Mouse (Mus musculus): ENCODE results near the gene 4930595D18Rik. TPM values are rescaled to one million over a fixed set of nuclear protein-coding genes. Genes with fewer than 3 reads are reported as not detected.

Gene 4930595D18Rik
- 0.32 TPM in 1 of 2 replicates, not detected in the other for total RNA-seq (2017)

DNA sequence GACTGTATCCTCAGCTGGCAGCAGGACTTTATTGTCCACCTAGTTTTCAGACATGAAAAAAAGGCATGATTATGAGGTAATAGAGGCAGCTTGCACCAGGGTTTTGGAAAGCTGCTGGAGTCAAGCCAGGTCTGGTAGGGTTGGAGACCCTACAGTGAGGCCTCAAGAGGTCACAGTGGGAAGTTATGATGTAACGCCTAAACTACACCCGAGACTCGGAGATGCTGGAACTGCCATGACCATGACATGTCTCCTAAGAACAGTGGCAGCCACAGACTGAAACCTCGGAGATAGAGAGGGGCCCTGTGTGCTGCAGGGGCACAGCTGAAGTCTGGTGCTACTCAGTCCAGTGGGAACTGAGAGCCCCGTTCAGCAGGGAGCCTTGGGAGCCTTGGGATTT, at the start of gene 4930595D18Rik:
Gene 4930595D18Rik, minus strand, starts transcription at position 16 of the 400 bp plus-strand sequence.
- no peak for ATAC-seq (replicated peaks; ENCODE audit: low read depth, poor library complexity, severe bottlenecking)

DNA sequence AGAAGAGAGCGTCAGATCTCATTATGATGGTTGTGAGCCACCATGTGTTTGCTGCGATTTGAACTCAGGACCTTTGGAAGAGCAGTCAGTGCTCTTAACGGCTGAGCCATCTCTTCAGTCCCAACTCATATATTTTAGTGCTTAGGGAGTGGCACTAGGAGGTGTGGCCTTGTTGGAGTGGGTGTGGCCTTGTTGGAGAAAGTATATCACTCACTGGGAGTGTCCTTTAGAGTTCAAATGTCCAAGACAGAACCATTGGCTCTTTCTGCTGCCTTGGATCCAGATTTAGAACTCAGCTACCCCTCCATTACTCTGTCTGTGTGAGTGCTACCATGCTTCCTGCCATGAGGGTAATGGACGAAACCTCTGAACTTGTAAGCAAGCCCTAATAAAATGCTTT, 49.5 kb upstream of the 4930595D18Rik start:
- ATAC-seq (replicated peaks; ENCODE audit: low read depth, poor library complexity, severe bottlenecking), result no peak

DNA sequence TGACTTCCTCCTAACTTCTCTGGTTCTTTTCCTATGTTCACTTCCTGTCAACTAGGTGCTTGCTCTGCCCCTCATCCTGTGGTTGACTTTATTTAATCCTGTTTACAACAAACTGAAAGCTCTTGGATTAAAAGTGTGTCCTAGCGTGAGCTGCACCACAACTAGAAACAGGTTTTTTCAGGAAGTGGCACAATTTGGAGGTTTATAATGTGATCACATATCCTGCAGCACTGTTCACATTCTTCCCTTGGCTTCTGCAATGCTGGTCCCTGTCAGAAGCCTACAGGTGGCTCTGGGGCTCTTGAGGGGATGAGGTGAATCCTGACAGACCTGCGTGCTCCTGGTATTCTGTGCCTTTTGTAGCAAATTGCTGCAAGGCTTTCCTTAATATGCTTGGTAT, 46.5 kb upstream of the 4930595D18Rik start:
- 0 out of 2 replicates have a peak, but pooled peaks have one; percentile 36 for ATAC-seq (replicated peaks; ENCODE audit: low read depth, poor library complexity, severe bottlenecking)

DNA sequence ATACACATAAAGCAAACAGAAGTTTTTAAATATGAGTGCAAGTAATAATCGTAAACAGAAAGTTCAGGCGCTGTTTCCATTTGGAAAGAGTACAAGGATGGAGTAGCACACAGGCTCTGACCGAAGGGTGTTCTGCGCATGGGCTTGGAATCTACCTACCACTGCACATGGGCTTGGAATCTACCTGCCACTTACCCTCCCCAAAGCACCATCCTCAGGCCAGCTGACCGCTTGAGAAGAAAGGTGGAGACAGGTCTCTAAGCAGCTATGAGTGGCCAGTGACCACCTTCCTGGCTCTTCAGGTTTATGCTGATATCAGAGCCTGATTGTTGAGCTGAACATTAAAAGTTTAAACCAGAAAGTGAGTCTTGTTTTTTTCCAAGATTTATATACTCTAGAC, 44.2 kb upstream of the 4930595D18Rik start:
- no peak for ATAC-seq (replicated peaks; ENCODE audit: low read depth, poor library complexity, severe bottlenecking)

DNA sequence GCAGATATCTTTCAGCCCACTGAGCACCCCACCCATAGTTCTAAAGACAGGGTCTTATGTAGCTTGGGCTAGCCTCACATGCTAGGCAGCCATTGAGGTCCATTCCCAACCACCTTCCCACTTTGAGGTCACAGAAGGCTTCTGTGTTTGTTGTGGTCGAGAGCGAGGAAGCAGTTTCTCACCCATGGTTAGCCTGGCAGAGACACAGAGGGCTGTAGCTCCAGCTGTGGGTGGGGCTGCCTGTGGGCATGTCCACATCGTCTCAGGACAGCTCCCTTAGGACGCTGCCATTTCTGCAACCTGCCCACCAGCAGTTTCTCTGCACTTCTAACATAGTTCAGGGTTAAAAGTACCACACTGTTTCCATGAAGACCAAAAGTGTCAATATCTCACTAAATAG, 43.1 kb upstream of the 4930595D18Rik start:
- peak; percentile 34; the same call in 1 of the 2 replicates for ATAC-seq (replicated peaks; ENCODE audit: low read depth, poor library complexity, severe bottlenecking)

DNA sequence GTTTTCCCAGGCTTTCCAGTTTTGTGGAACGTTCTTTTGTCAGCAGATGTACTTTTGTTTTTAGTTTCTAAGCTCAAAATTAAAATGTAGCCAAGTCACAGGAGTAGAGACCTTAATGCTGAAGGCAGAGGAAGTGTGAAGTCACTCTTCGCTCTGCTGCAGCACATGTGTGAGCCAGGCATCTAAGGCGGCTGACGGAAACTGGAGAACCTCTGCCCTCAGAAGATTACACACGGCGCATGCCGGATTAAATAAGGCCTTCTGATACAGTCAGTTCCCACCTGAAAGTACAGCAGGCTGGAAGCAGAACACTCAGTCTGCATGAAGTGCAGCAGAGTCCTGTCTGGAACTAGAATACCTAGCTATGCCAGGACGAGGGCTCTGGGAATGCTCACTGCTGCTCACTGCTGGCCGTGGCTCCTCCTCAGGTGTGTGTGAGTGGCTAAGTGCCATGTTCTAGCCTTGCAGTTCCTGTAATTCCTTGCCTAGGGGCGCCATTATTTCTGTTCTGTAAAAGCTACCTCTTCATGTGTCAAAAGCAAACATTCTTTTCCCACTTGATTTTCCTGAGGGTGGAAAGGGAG, 41.0 kb upstream of the 4930595D18Rik start:
- ATAC-seq (replicated peaks; ENCODE audit: low read depth, poor library complexity, severe bottlenecking), result peak; percentile 70

DNA sequence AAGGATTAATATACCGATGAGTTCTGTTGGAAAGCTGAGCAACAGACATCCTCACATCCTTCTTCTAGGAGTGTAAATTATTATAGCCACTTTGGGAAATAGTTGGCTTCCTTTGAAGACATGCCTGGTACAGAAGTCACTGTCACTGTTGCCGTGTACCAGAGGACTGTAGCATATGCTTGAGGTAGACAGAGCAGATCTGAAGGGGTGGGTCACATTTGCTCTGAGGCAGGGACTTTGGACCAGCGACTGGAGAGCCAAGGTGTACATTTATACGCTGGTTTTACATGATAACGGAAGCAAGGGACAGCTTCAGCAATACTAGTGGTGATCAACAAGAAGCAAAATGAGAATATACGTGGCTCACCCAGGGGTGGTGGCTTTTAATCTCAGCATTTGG, 34.6 kb upstream of the 4930595D18Rik start:
- ATAC-seq (replicated peaks; ENCODE audit: low read depth, poor library complexity, severe bottlenecking), result no peak

DNA sequence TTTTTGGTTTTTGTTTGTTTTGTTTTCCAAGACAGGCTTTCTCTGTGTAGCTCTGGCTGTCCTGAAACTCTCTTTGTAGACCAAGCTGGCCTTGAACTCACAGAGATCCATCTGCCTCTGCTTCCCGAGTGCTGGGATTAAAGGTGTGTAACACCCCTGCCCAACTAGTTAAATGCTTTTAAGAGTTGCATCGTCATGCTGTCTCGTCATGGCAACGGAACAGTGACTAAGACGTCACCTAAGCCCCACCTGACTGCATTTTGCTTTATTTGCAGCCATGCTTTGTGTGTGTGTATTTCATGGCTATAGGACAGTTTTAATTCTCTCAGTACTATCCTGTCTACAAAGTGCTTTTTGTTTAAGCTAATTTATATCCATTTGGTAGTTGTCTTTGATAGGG, 27.4 kb upstream of the 4930595D18Rik start:
- no peak for ATAC-seq (replicated peaks; ENCODE audit: low read depth, poor library complexity, severe bottlenecking)

DNA sequence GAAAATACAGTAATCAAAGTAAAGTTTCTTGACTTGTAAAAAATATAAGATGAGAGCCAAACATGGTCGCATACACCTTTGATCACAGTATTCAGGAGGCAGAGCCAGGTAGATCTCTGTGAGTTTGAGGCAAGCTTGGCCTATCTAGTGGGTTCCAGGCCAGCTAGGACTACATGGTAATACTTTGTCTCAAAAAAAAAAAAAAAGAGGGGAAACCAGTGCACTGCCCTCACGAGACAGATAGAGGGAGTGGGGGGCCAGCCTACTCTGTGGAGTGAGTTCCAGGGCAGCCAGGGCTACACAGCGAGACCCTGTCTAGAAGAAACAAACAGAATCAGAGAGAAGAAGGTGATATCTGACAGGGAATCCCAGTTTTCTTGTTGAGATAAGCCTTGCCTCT, 23.4 kb upstream of the 4930595D18Rik start:
- ATAC-seq (replicated peaks; ENCODE audit: low read depth, poor library complexity, severe bottlenecking), result no peak

DNA sequence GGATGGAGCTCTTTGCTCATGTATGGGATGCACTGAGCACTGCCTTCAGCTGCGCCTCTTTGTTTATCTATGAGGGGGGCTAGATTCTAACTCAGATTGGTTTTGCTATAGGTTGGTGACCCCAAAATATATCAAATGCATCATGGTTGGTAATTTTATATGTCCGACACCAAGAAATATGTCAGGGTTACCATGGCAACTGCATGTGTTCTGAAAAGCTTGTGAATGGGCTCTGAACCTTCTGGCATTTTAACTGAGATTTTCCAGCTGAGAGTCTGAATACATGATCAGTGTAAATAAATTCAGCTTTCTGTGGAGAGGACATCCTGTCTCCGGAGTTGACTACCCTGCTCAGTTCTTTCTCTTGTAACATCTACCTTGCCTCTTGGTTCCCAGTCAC, 19.7 kb upstream of the 4930595D18Rik start:
- no peak for ATAC-seq (replicated peaks; ENCODE audit: low read depth, poor library complexity, severe bottlenecking)

DNA sequence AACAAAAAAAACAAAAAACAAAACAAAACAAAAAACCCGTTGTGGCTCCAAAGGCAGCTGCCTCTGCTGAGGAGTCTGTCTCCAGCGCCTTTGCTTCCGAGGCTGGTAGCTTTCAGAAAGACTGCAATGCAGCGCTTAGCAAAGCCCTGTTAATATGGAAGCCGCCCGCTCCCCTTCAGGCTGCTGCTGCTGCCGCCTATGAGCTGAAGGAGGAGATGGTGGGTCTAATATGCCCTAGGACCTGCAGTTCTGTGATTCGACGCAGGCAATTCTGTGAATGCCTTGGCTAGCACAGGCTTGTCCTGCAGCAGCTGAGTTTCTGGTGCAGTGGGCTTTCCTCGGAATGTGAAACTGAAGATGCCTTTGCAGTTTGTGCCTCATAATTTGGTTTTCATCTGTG, 18.8 kb upstream of the 4930595D18Rik start:
- ATAC-seq (replicated peaks; ENCODE audit: low read depth, poor library complexity, severe bottlenecking), result no peak

DNA sequence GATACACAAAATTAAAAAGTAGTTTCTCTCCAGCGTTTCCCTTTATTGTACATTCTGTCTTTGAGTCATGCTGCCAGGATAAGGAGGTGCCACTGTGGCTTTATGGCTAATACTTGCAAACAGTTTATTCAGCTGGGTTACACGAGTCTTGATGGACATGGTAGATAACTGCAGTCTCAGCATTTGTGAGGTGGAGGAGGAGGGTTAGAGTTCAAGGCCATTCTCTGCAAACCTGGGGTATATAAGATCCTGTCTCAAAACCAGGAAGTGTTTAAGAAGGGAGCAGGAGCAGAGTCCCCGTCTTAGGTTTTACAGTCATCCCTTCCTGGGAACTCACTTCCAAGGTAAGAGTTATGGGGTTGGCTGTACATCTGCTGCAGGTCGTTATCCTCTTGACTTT, 12.3 kb upstream of the 4930595D18Rik start:
- no peak for ATAC-seq (replicated peaks; ENCODE audit: low read depth, poor library complexity, severe bottlenecking)

DNA sequence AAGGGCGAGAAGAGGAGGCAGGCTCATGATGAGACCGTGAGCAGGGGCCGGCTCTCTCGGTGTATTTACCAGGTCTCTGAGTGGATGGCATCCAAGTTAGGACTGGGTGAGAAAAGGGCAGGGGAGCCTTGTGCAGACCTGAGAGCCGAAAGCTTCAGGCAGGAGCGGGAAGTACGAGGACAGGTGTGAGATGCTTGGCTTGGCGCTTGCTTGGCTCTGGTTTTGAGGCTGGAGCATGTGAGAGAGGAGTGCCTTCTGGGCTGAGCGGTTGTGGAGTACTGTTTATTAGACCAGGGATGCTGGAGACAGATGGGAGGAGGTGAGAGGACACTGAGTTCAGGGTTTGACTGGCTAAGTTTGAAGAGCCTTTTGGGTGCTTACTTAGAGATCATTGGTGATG, 9.0 kb upstream of the 4930595D18Rik start:
- ATAC-seq (replicated peaks; ENCODE audit: low read depth, poor library complexity, severe bottlenecking), result no peak

DNA sequence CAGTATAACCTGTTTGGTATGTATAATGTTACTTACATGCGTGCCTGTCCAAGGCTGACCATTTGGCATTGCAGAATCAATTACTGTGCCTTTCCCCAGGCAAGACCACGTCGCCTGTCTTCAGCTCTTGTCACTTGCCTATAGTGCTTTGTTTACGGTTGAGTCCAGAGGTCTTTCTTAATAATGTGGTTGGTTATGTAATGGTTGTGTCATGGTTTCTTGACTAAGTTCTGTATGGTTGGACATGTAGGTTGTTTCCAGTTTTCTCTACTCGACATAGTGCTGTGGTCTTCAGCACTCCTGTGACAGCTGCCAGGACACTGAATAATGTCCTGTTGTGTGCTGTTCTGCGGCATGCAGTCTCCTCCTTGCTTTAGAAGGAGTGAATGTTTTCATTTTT, 8.5 kb upstream of the 4930595D18Rik start:
- peak; percentile 63 for ATAC-seq (replicated peaks; ENCODE audit: low read depth, poor library complexity, severe bottlenecking)

DNA sequence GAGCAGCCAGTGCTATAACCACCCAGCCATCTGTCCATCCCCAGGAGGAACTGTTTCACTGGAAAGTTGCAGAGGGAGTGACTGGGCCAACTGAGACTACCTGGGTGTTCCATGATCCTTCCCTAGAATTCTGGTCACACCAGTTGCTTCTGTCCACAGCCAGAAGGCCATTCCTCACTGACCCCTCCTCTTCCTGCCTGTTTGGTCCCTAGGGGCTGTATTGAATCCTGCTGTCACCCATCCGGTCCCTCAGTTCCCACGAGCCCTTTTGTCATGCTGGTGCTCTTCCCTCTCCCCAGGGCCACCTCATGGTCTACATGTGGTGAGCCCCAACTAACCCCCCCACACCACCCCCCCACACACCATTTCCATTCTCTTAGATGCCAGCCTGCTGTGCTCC, 6.6 kb upstream of the 4930595D18Rik start:
- no peak for ATAC-seq (replicated peaks; ENCODE audit: low read depth, poor library complexity, severe bottlenecking)

DNA sequence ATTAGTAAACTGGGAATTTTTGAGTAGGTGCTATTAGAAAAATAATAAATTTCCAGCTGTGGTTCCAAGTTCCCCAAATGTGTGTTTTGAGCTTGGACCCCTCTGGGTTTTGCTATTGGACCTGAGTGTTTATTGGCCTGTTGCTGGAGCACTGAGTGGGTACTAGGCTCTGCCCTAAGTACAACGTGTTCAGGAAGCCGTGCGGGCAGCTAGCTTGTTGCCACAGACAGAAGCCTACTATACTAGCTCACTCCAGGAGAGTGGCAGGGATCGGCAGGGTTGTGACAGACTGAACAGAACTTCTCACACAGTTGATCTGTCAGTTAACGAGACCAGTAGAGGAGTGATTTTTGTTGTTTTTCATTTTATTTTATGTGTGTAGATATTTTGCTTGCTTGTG, 6.1 kb upstream of the 4930595D18Rik start:
- no peak for ATAC-seq (replicated peaks; ENCODE audit: low read depth, poor library complexity, severe bottlenecking)

DNA sequence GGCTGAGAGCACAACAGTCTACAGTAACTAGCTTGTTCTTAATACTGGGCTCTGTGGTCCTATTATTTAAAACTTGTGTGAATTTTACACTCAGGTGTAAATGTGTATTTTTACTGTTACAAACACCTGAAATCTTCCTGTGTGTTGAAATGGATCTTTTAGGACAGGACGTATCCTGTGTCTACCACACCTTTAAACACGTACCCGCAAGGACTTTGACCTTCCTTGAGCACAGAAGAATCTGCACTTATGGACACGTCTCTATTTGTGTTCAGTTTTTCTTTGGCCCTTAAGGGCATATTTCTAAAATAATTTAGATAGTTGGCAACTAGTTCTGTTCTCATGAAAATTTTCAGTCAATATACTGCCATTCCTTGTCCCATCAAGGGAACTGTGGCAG, 4.0 kb upstream of the 4930595D18Rik start:
- ATAC-seq (replicated peaks; ENCODE audit: low read depth, poor library complexity, severe bottlenecking), result no peak

DNA sequence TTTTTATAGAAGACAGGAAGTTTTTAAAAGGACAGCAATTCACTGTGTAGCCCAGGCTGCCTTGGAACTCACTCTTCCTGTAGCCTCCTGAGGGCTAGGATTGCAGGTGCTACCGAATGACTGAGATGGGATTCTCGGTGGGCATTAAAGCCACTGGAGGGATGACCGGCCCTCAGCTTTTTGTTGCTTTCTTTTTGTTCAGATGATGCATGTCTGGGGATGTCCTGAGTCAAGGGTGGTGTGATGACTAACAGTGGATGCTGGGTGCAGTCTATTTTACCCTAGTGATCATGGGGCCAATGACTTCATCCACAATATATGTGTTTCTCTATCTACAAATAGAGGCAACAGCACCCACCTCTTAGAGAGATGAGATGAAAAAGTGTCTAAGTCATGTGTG, 2.7 kb upstream of the 4930595D18Rik start:
- no peak for ATAC-seq (replicated peaks; ENCODE audit: low read depth, poor library complexity, severe bottlenecking)

DNA sequence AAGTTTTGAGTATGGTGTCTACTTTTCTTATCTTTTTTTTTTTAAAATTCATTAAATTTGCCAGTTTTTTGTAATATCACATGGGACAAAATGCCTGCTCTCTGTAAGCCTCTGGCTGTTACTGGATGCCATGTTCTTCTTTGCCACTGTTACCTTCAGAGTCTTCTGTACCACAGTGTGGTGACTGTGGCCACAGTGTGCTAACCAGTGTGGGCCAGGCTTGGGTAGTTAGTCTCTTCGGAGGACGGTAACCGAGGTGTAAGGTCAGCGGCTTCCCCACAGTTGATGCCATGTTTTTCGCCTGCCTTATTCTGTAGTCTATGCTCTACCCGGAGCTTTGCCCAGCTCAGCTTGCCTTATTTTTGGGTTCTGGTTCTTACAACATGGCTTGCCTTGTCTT, 1.9 kb downstream of the 4930595D18Rik start:
- ATAC-seq (replicated peaks; ENCODE audit: low read depth, poor library complexity, severe bottlenecking), result no peak

DNA sequence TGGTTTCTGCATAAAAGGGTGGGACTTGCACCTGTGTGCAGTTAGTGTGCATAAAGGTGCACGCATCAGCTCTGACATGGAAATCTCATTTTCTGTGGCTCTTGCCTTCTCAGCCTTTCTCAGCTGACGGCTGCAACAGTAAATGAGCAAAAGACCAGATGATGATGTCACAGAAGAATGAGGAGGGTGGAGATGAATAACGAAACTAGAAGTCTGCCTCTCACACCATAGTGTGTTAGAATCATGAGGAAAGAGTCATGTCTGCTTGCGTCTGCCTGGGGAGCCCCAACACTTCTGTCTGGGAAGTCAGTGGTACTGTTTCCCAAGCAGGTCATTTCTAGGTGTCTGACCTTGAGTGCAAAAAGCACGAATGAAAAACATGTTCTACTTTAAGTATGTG, 2.4 kb downstream of the 4930595D18Rik start:
- no peak for ATAC-seq (replicated peaks; ENCODE audit: low read depth, poor library complexity, severe bottlenecking)

DNA sequence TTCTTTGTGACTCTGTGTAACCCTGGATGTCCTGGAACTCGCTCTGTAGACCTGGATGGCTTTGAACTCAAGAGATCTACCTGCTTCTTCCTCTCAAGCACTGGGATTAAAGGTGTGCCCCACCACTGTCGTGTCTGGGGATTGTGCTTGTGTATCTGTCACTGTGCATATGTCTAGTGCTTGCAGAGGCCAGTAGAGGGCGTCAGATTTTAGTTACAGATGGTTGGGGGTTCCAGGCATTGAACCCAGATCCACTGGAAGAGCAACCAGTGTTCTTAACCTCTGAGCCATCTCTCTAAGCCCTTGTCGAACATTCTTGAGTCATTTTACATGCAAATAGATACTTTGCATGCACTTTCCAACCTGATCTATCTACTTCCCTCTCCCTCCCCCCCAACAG, 5.5 kb downstream of the 4930595D18Rik start:
- ATAC-seq (replicated peaks; ENCODE audit: low read depth, poor library complexity, severe bottlenecking), result no peak

DNA sequence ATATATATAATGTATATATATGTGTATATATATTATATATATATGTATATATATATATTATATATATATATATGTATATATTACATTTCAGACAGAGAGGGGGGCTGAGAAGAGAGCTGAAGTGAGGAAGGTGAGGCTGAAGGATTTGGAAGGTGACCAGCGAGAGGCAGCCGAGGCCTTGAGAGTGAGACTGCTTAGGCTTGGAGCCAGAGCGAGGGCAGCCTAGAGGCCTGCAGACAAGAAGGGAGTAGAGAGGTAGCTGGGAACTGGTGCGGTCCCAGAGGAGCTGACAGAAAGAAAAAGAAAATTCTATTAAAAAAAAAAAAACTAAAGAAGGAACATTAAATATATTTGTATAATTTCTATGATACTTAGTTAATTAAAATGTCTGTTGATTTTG, 15.4 kb downstream of the 4930595D18Rik start:
- no peak for ATAC-seq (replicated peaks; ENCODE audit: low read depth, poor library complexity, severe bottlenecking)
